Comparison of ENCODE assay signal across 8 mouse cellular contexts in the genomic region with DNA sequence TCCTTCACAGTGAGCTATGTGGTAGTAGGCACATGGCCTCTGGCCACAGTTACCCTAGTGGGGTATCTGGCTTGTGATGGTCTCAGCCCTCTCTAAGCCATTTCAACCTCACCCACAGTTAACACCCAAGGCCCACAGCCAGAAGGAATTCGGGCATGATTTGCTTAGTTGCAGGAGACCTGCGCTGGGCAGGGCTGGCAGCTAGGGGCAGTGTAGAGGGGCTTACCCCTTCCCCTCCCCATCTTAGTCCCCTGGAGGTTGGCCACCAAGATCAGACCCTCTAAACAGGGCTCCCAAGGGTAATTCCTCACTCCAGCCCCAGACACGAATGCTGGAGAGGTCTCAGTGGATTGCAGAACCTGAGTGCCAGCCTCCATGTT. TPM values are rescaled to one million over a fixed set of nuclear protein-coding genes. Genes with fewer than 3 reads are reported as not detected.
DNase-seq lines count a peak whose midpoint lies in the region; ATAC-seq and TF ChIP-seq lines count a peak whose summit lies in the region.

No protein-coding gene starts in this region.

- H3K9ac ChIP-seq in intestine, postnatal 0 days (ENCODE audit: low read depth, low read length) = no peak overlapping the region
- H3K9ac ChIP-seq in midbrain, embryonic 16.5 days (ENCODE audit: low read depth, low read length) = peak overlapping the region; percentile 54

- peak; percentile 62 for TF ChIP-seq CTCF in intestine, postnatal 0 days (IDR thresholded peaks at IDR 0.05; ENCODE audit: low read depth)

- H3K9me3 ChIP-seq in intestine, postnatal 0 days (ENCODE audit: control insufficient read depth) = no peaks in the 10 kb centered on the region
- H3K9me3 ChIP-seq in midbrain, embryonic 16.5 days (replicated peaks; ENCODE audit: control insufficient read depth, low read length, poor library complexity, severe bottlenecking) = no peaks in the 10 kb centered on the region

- no peaks in the 10 kb centered on the region for H3K36me3 ChIP-seq in intestine, postnatal 0 days (ENCODE audit: control insufficient read depth, insufficient read depth)
- H3K36me3 ChIP-seq in midbrain, embryonic 16.5 days (ENCODE audit: control insufficient read depth, insufficient read depth, low read length) = no peaks in the 10 kb centered on the region

- 20% methylated on average over 3 of the region's 3 CpGs for WGBS in intestine, postnatal 0 days
- WGBS in midbrain, embryonic 16.5 days = 9% methylated on average over 3 of the region's 3 CpGs

- peak overlapping the region; percentile 90 for H3K4me2 ChIP-seq in intestine, postnatal 0 days (replicated peaks; ENCODE audit: low read depth)
- H3K4me2 ChIP-seq in midbrain, embryonic 16.5 days (ENCODE audit: low read length) = peak overlapping the region; percentile 79

- peaks cover 12% of the 10 kb centered on the region; the same call in 1 of the 2 replicates for H3K27me3 ChIP-seq in intestine, postnatal 0 days (replicated peaks; ENCODE audit: control insufficient read depth, insufficient read depth, low read length)
- peaks cover 17% of the 10 kb centered on the region for H3K27me3 ChIP-seq in midbrain, embryonic 16.5 days (ENCODE audit: control insufficient read depth, insufficient read depth, low read depth, low read length)

- no peak overlapping the region for H3K27ac ChIP-seq in intestine, postnatal 0 days (ENCODE audit: low read depth, low read length)
- no peak overlapping the region for H3K27ac ChIP-seq in midbrain, embryonic 16.5 days (ENCODE audit: low read length)

- ATAC-seq in intestine, postnatal 0 days = peak; percentile 12; the same call in 1 of the 2 replicates
- ATAC-seq in midbrain, embryonic 16.5 days = peak; percentile 49; the same call in 1 of the 2 replicates

- H3K4me1 ChIP-seq in intestine, postnatal 0 days (replicated peaks; ENCODE audit: control insufficient read depth, insufficient read depth, low read length) = peaks cover 5% of the 10 kb centered on the region; the same call in 1 of the 2 replicates
- H3K4me1 ChIP-seq in midbrain, embryonic 16.5 days (ENCODE audit: control insufficient read depth, insufficient read depth, low read length) = peaks cover 9% of the 10 kb centered on the region; the same call in 1 of the 2 replicates

- DNase-seq in cerebellum, adult 9-10 months = peak; percentile 36
- no peak for DNase-seq in cerebellum, adult 11 months
- peak; percentile 21 for DNase-seq in thymus, postnatal 4 days
- no peak for DNase-seq in thymus, postnatal 36 days
- no peak for DNase-seq in thymus, postnatal 0 days (ENCODE audit: low spot score)
- DNase-seq in right cerebral cortex, postnatal 25 days = no peak

- peak overlapping the region; percentile 56 for H3K4me3 ChIP-seq in intestine, postnatal 0 days (ENCODE audit: low read depth, low read length)
- H3K4me3 ChIP-seq in midbrain, embryonic 16.5 days (ENCODE audit: low read depth, low read length) = peak overlapping the region; percentile 54

RNA-seq across cellular contexts. Expression of a gene that starts 0.9 kb away (rescaled TPM):
- 0.81 and 1.0 TPM in 2 replicates for polyA plus RNA-seq in intestine, postnatal 0 days (2015; fragmentation: Nextera tagmentation; extraction: Ambion mirVana)
- 5.5 and 6.2 TPM in 2 replicates for polyA plus RNA-seq in midbrain, embryonic 16.5 days (2015; fragmentation: Nextera tagmentation; extraction: Ambion mirVana)
- 0.57 and 0.78 TPM in 2 replicates for polyA plus RNA-seq in thymus, postnatal 0 days (2015; fragmentation: Nextera tagmentation; extraction: Ambion mirVana)

Comparison
In these comparisons a context has a peak if more than half of its experiments do, and no peak if none do; other contexts are left out.
1. DNase-seq: peak in cerebellum, adult 9-10 months (single experiment) and thymus, postnatal 4 days (single experiment); none in cerebellum, adult 11 months (single experiment), thymus, postnatal 36 days (0 of 2), thymus, postnatal 0 days (single experiment) and right cerebral cortex, postnatal 25 days (single experiment).